Mouse (Mus musculus) limb, embryonic 12.5 days (tissue): ENCODE results near the gene Trim44. TPM values are rescaled to one million over a fixed set of nuclear protein-coding genes. Genes with fewer than 3 reads are reported as not detected.

Experiments
- ATAC-seq: fragments of 200-750 bp; cut with Nextera tagmentation; 2 replicates; pipeline ENCODE4 v1.8.0; 2017; ENCODE audit warnings: low read depth, moderate TSS enrichment; ENCODE audit not compliant: insufficient number of reproducible peaks, insufficient read depth, low FRiP score, low TSS enrichment
- H3K27ac ChIP-seq: fragments of 300-500 bp; sonication (generic); 2 replicates; pipeline ENCODE4 v1.5.1; 2016; ENCODE audit warnings: mild to moderate bottlenecking, moderate library complexity
- H3K27me3 ChIP-seq: fragments of 300-500 bp; sonication (generic); 2 replicates; pipeline ENCODE4 v1.6.1; 2016; ENCODE audit warnings: mild to moderate bottlenecking, moderate library complexity
- H3K36me3 ChIP-seq: fragments of 300-500 bp; sonication (generic); 2 replicates; pipeline ENCODE4 v1.6.1; 2016; ENCODE audit warnings: mild to moderate bottlenecking, moderate library complexity
- H3K4me1 ChIP-seq: fragments of 300-500 bp; sonication (generic); replicated peaks from 2 replicates; pipeline ENCODE4 v1.6.1; 2016
- H3K4me2 ChIP-seq: fragments of 300-500 bp; sonication (generic); 2 replicates; pipeline ENCODE4 v1.6.1; 2016; ENCODE audit warnings: mild to moderate bottlenecking, moderate library complexity
- H3K4me3 ChIP-seq: fragments of 300-500 bp; sonication (generic); replicated peaks from 2 replicates; pipeline ENCODE4 v1.5.1; 2016; ENCODE audit warnings: mild to moderate bottlenecking
- H3K9ac ChIP-seq: fragments of 300-500 bp; sonication (generic); replicated peaks from 2 replicates; pipeline ENCODE4 v1.6.1; 2016; ENCODE audit warnings: mild to moderate bottlenecking, moderate library complexity
- H3K9me3 ChIP-seq: fragments of 300-500 bp; sonication (generic); 2 replicates; pipeline ENCODE4 v1.6.1; 2016; ENCODE audit warnings: mild to moderate bottlenecking, moderate library complexity
- WGBS: fragments of 180-500 bp; shearing (Covaris S2); methylation state at CpG from one replicate; pipeline ENCODE4 v1.1.7; 2016; 5-methylcytosine and 5-hydroxymethylcytosine counted together
- polyA plus RNA-seq: library from polyadenylated mRNA; unstranded; fragments of >200 nt; fragmentation: Nextera tagmentation; extraction: Ambion mirVana; gene quantifications from 2 replicates; pipeline ENCODE4 v1.2.1, GENCODE M21; 2016

The Trim44 gene
- polyA plus RNA-seq, 1 experiment from 2014 or later: 51.4 TPM

GRCm38 (mm10) chr2:102403306-102403705 is 4.3 kb downstream of the Trim44 start:
- no peaks in the 10 kb centered on the region for H3K27me3 ChIP-seq
- no peak for ATAC-seq
- H3K4me1 ChIP-seq: peaks cover 24% of the 10 kb centered on the region
- no peak overlapping the region for H3K9ac ChIP-seq
- no peaks in the 10 kb centered on the region for H3K9me3 ChIP-seq
- no peak overlapping the region for H3K4me2 ChIP-seq
- 84% methylated on average over 4 of the region's 4 CpGs for WGBS
- no peaks in the 10 kb centered on the region for H3K36me3 ChIP-seq
- H3K27ac ChIP-seq: no peak overlapping the region
- H3K4me3 ChIP-seq: no peak overlapping the region

GRCm38 (mm10) chr2:102401352-102401692 is 6.3 kb downstream of the Trim44 start:
- H3K9ac ChIP-seq: peak overlapping the region; percentile 95

GRCm38 (mm10) chr2:102400605-102401351 is 6.8 kb downstream of the Trim44 start:
- no peaks in the 10 kb centered on the region for H3K9me3 ChIP-seq
- H3K9ac ChIP-seq: peak overlapping the region; percentile 95
- H3K27me3 ChIP-seq: no peaks in the 10 kb centered on the region
- no peaks in the 10 kb centered on the region for H3K36me3 ChIP-seq
- peak; percentile 84 for ATAC-seq
- peak overlapping the region; percentile 72 for H3K4me3 ChIP-seq
- peaks cover 13% of the 10 kb centered on the region for H3K4me1 ChIP-seq
- H3K27ac ChIP-seq: peak overlapping the region; percentile 97
- 1% methylated on average over 91 of the region's 94 CpGs for WGBS
- H3K4me2 ChIP-seq: peak overlapping the region; percentile 68

More at GRCm38 (mm10) chr2:102401352-102401692, 6.3 kb downstream of the Trim44 start:
- Histone ChIP-seq H3K4me1 (peaks cover 13% of the 10 kb centered on the region), H3K4me3 (peak overlapping the region; percentile 72), H3K27ac (peak overlapping the region; percentile 97), H3K27me3 (no peaks in the 10 kb centered on the region), H3K36me3 (no peaks in the 10 kb centered on the region), H3K9me3 (no peaks in the 10 kb centered on the region), H3K4me2 (peak overlapping the region; percentile 68)
- peak; percentile 48 for ATAC-seq
- WGBS: 28% methylated on average over 6 of the region's 6 CpGs

GRCm38 (mm10) chr2:102399864-102400604 is 7.6 kb downstream of the Trim44 start:
- H3K36me3 ChIP-seq: no peaks in the 10 kb centered on the region
- H3K9ac ChIP-seq: peak overlapping the region; percentile 95
- H3K4me1 ChIP-seq: peaks cover 13% of the 10 kb centered on the region
- peak overlapping the region; percentile 68 for H3K4me2 ChIP-seq
- ATAC-seq: peak; percentile 68
- WGBS: 37% methylated on average over 48 of the region's 48 CpGs
- no peaks in the 10 kb centered on the region for H3K9me3 ChIP-seq
- H3K4me3 ChIP-seq: peak overlapping the region; percentile 72
- H3K27ac ChIP-seq: peak overlapping the region; percentile 97
- no peaks in the 10 kb centered on the region for H3K27me3 ChIP-seq

- no peaks in the 10 kb centered on the region for H3K36me3 ChIP-seq
- WGBS: 86% methylated on average over 1 of the region's 1 CpGs
- H3K27me3 ChIP-seq: no peaks in the 10 kb centered on the region
- no peak overlapping the region for H3K4me2 ChIP-seq
- ATAC-seq: no peak
- peaks cover 13% of the 10 kb centered on the region for H3K4me1 ChIP-seq
- no peak overlapping the region for H3K4me3 ChIP-seq
- H3K9ac ChIP-seq: no peak overlapping the region
- H3K27ac ChIP-seq: no peak overlapping the region
- H3K9me3 ChIP-seq: 0 out of 2 replicates have a peak, but pooled peaks cover 3% of the 10 kb centered on the region
These were observed 11.1 kb downstream of the Trim44 start for GRCm38 (mm10) chr2:102396493-102396892.

GRCm38 (mm10) chr2:102393457-102393856 is 14.2 kb downstream of the Trim44 start:
- H3K36me3 ChIP-seq: no peaks in the 10 kb centered on the region
- 75% methylated on average over 1 of the region's 1 CpGs for WGBS
- no peaks in the 10 kb centered on the region for H3K27me3 ChIP-seq
- ATAC-seq: no peak
- no peak overlapping the region for H3K9ac ChIP-seq
- 0 out of 2 replicates have a peak, but pooled peaks cover 3% of the 10 kb centered on the region for H3K9me3 ChIP-seq
- H3K4me1 ChIP-seq: no peaks in the 10 kb centered on the region; the same call in 1 of the 2 replicates
- H3K4me3 ChIP-seq: no peak overlapping the region
- no peak overlapping the region for H3K27ac ChIP-seq
- H3K4me2 ChIP-seq: no peak overlapping the region

- Histone ChIP-seq H3K4me3 (no peak overlapping the region), H3K4me1 (peaks cover 21% of the 10 kb centered on the region), H3K36me3 (peaks cover 11% of the 10 kb centered on the region; the same call in 1 of the 2 replicates), H3K27me3 (no peaks in the 10 kb centered on the region), H3K9ac (no peak overlapping the region), H3K9me3 (peaks cover 3% of the 10 kb centered on the region; the same call in 1 of the 2 replicates), H3K4me2 (no peak overlapping the region), H3K27ac (no peak overlapping the region)
- no peak for ATAC-seq
These were observed 22.2 kb downstream of the Trim44 start for GRCm38 (mm10) chr2:102385328-102385902.

GRCm38 (mm10) chr2:102384496-102384895 is 23.1 kb downstream of the Trim44 start:
- WGBS: 62% methylated on average over 1 of the region's 1 CpGs
- H3K36me3 ChIP-seq: peaks cover 17% of the 10 kb centered on the region; the same call in 1 of the 2 replicates
- no peak for ATAC-seq
- no peak overlapping the region for H3K4me2 ChIP-seq
- no peak overlapping the region for H3K9ac ChIP-seq
- no peak overlapping the region for H3K27ac ChIP-seq
- H3K9me3 ChIP-seq: peaks cover 3% of the 10 kb centered on the region; the same call in 1 of the 2 replicates
- H3K27me3 ChIP-seq: no peaks in the 10 kb centered on the region
- no peak overlapping the region for H3K4me3 ChIP-seq
- H3K4me1 ChIP-seq: peaks cover 21% of the 10 kb centered on the region

GRCm38 (mm10) chr2:102384057-102384456 is 23.6 kb downstream of the Trim44 start:
- peaks cover 3% of the 10 kb centered on the region; the same call in 1 of the 2 replicates for H3K9me3 ChIP-seq
- no peak overlapping the region for H3K4me3 ChIP-seq
- no peaks in the 10 kb centered on the region for H3K27me3 ChIP-seq
- no peak for ATAC-seq
- no peak overlapping the region for H3K27ac ChIP-seq
- WGBS: 50% methylated on average over 2 of the region's 2 CpGs
- peaks cover 18% of the 10 kb centered on the region; the same call in 1 of the 2 replicates for H3K36me3 ChIP-seq
- no peak overlapping the region for H3K9ac ChIP-seq
- no peak overlapping the region for H3K4me2 ChIP-seq
- H3K4me1 ChIP-seq: peaks cover 21% of the 10 kb centered on the region

GRCm38 (mm10) chr2:102383069-102383834 is 24.4 kb downstream of the Trim44 start:
- peaks cover 18% of the 10 kb centered on the region; the same call in 1 of the 2 replicates for H3K36me3 ChIP-seq
- 50% methylated on average over 3 of the region's 3 CpGs for WGBS
- peaks cover 21% of the 10 kb centered on the region for H3K4me1 ChIP-seq
- no peak overlapping the region for H3K4me3 ChIP-seq
- H3K27ac ChIP-seq: no peak overlapping the region
- H3K27me3 ChIP-seq: no peaks in the 10 kb centered on the region
- H3K9me3 ChIP-seq: peaks cover 3% of the 10 kb centered on the region; the same call in 1 of the 2 replicates
- H3K4me2 ChIP-seq: no peak overlapping the region
- ATAC-seq: no peak
- H3K9ac ChIP-seq: no peak overlapping the region
